Mouse (Mus musculus): ENCODE results near the gene Cwc27. TPM values are rescaled to one million over a fixed set of nuclear protein-coding genes. Genes with fewer than 3 reads are reported as not detected.

Cwc27 gene
- polyA plus RNA-seq, 1 experiment from 2014 or later: 33.3 TPM

DNA sequence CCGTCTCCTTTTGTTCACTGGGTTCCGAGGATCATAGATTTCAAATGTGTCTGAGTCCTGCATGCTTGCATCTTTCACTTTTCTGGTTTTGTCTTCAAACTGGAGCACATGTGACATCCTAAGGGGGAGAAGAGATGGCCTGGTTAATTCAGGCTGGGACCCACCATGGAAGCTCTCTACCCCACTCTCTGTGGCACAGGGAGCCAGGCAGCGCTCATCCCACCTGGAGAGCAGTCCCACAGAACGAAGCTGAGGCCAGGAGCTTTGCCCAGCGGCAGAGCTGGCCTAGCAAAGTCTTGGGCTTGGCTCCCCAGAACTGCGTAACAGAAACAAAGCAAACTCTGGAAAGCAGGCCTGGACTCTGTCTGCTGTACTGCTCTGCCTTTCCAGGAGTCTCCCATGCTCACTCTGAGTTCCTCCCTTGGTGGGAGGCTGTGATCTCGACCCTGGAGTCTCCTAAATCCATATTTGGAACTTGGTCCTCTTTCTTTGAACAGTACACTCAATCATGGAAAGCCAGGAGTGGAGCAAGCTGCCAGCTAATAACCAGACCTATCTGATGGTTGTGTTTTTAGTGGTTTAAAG is 185.2 kb downstream of the Cwc27 start:
- H3K9me3 ChIP-seq (replicated peaks): no peaks in the 10 kb centered on the region
- DNase-seq (ENCODE audit: low spot score): no peak
- peaks cover 8% of the 10 kb centered on the region; the same call in 1 of the 2 replicates for H3K36me3 ChIP-seq
- peak overlapping the region; percentile 81 for H3K27ac ChIP-seq
- H3K27me3 ChIP-seq (ENCODE audit: low read depth, poor library complexity, severe bottlenecking): no peaks in the 10 kb centered on the region
- peaks cover 64% of the 10 kb centered on the region for H3K4me1 ChIP-seq
- H3K4me3 ChIP-seq: no peak overlapping the region
- WGBS: 86% methylated on average over 7 of the region's 7 CpGs

DNA sequence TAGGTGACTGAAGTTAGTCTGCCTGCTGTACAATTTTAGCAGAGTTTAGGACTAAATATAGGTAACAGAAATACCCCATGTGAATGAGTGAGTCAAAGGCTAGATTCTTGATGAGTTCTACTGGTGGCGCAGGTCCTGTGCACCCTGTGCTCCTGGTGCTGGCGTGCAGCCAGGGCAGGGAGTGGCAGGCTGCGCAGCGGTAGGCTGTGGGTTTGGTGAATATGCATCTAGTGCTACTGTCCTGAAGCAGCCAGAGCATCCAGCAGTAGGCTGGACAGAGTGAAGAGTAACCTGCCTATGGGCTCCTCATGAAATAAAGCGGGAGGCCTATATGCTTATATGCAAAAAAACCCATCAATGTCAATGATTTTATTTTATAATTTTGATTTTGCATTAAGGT is 186.1 kb downstream of the Cwc27 start:
- no peak for DNase-seq (ENCODE audit: low spot score)
- Histone ChIP-seq H3K4me3 (no peak overlapping the region), H3K9me3 (replicated peaks) (no peaks in the 10 kb centered on the region), H3K36me3 (peaks cover 8% of the 10 kb centered on the region; the same call in 1 of the 2 replicates), H3K27ac (0 out of 2 replicates have a peak overlapping the region, but pooled peaks have one; percentile 27), H3K4me1 (peaks cover 56% of the 10 kb centered on the region), H3K27me3 (ENCODE audit: low read depth, poor library complexity, severe bottlenecking) (no peaks in the 10 kb centered on the region)
- 93% methylated on average over 5 of the region's 5 CpGs for WGBS

DNA sequence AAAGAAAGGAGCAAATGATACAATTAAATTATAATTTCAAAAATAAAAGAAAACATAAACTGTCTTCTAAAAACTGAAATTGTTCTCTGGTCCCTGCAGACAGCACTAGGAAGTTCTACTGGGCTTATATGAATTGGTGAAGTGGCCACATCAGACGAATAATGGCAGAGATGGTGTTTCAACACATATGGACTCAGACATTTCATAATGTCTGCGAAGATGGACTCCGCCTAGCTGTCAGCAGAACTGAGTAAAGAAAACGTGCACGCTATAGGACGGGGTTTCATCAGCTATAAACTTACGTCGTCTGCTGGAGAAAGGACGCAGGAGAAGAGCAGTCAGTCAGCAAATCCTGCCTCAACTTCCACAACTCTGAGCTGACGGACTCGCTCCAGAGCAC is 187.3 kb downstream of the Cwc27 start:
- 93% methylated on average over 11 of the region's 11 CpGs for WGBS
- no peak for DNase-seq (ENCODE audit: low spot score)
- H3K9me3 ChIP-seq (replicated peaks): no peaks in the 10 kb centered on the region
- H3K4me1 ChIP-seq: peaks cover 45% of the 10 kb centered on the region
- H3K36me3 ChIP-seq: peaks cover 8% of the 10 kb centered on the region; the same call in 1 of the 2 replicates
- no peak overlapping the region for H3K4me3 ChIP-seq
- H3K27ac ChIP-seq: no peak overlapping the region
- no peaks in the 10 kb centered on the region for H3K27me3 ChIP-seq (ENCODE audit: low read depth, poor library complexity, severe bottlenecking)

DNA sequence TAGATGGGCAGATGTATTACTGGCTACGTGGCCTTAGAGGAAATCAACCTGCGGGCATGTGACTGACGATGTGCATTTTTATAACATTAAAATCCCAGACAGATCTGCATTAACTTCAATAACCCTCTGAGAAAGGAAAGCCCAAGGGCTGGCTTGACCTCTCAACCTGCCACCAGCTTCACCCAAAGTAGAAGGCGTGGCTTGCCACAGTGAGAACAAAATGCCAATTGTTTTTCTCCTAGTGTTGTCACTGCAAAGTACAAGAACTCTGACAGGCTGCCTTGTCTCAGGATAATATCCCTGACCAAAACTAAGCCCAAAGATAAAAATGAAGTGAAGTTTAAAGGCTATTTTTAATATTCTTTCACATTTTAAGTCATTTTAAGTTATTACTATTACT is 188.9 kb downstream of the Cwc27 start:
- Histone ChIP-seq H3K4me3 (no peak overlapping the region), H3K27me3 (ENCODE audit: low read depth, poor library complexity, severe bottlenecking) (no peaks in the 10 kb centered on the region), H3K36me3 (peaks cover 8% of the 10 kb centered on the region; the same call in 1 of the 2 replicates), H3K9me3 (replicated peaks) (no peaks in the 10 kb centered on the region), H3K27ac (no peak overlapping the region), H3K4me1 (peaks cover 34% of the 10 kb centered on the region)
- WGBS: 73% methylated on average over 4 of the region's 4 CpGs
- DNase-seq (ENCODE audit: low spot score): no peak

DNA sequence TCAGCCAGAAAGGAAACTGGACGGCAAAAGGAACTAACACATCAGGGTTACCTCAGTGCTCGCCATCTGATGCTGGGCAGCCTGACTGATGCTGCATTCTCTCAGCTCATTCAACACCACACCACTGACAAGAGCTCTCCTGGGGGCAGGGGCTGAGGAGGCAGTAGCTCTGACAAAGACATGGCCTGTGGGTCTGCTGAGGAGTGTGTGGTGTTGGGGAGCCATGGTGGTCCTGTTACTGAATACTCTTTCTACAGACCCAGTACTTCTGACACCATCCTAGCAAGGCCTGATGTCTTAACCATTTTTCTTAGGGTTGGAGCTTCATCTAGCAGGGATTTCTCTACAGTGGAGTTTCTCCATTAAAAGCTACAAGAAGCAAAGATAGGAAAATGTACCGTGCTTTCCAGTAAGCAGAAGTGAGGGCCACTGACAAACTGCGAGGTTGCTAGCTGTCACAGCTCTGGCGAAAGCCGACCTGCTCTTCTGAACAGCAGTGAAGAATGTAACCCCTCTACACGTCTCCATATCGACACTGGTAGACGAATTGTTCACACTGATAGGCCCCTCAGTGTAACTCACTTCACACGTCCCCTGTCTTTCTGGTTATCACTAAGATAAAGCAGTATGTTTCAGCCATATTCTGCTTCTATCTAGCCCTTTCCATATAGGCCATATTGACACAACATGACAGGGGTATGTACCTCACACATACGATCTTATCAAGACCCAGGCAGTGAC is 189.6 kb downstream of the Cwc27 start:
- Histone ChIP-seq H3K4me3 (no peak overlapping the region), H3K27me3 (ENCODE audit: low read depth, poor library complexity, severe bottlenecking) (no peaks in the 10 kb centered on the region), H3K4me1 (peaks cover 28% of the 10 kb centered on the region), H3K36me3 (peaks cover 8% of the 10 kb centered on the region; the same call in 1 of the 2 replicates), H3K9me3 (replicated peaks) (no peaks in the 10 kb centered on the region), H3K27ac (peak overlapping the region; percentile 19; the same call in 1 of the 2 replicates)
- no peak for DNase-seq (ENCODE audit: low spot score)
- 74% methylated on average over 11 of the region's 11 CpGs for WGBS

DNA sequence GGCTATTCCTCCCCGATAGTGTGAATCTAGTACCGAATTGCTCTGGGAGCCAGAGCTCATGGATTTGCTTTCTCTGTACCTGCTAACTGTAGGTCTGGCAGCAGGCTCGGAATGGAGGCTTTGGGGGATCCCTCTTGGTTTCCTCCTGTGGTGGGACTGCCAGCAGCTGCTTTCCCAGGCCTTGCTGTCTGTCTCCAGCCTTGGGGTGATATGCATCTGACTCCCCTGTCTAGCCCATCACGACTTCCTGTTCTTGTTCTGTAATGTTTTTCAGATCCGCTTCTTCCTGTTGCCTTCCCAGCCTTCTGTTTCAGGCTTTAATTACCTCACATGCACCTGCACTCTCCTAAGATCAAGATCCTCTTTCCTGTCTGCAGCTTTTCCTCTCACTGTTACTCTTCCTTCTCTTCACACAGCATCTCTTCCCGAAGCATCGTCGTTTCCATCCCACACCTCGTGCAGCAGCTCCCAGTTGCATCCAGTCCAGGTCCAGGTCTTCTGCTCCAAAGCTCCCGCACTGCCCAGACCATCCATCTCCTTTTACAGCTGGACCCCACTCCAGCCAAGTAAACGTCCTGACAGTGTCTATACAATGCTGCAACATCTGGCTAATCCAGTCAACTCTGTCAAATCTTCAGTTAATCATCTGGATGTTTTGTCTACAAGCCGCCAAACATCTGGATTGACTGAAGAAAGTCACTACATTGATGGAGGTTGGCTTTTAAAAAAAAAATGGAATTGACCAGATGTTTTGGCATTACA is 193.6 kb downstream of the Cwc27 start:
- 77% methylated on average over 12 of the region's 12 CpGs for WGBS
- Histone ChIP-seq H3K4me1 (peaks cover 17% of the 10 kb centered on the region), H3K27me3 (ENCODE audit: low read depth, poor library complexity, severe bottlenecking) (no peaks in the 10 kb centered on the region), H3K9me3 (replicated peaks) (no peaks in the 10 kb centered on the region), H3K36me3 (no peaks in the 10 kb centered on the region), H3K4me3 (no peak overlapping the region), H3K27ac (0 out of 2 replicates have a peak overlapping the region, but pooled peaks have one; percentile 36)
- DNase-seq (ENCODE audit: low spot score): no peak

DNA sequence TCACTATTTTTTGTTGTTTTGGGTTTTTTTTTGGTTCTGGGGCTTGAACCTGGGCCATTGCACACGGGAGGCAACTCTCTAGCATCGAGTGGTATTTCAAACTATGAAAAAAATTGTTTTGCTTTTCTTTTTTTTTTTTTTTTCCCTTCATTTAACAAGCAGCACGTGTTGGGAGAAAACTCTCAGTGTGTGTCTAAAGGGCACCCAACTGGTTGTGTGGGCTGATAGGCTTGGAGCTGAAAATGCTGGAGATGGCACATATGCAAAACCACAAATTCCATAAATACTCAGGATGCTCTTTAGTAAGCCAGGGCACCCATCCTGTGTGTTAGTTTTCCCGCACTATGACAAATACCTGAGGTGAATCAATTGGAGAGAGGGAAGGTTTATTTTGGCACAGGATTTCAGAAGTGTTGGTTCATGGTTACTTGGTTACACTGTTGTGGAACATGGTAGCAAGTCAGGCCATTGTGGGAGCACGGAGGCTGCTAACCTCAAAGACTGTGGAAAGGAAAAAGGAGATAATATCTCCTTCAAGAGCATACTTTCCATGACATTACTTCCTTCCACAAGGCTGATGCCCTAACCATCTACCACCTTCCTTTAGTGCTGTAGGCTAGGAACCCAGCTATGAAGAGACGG is 194.7 kb downstream of the Cwc27 start:
- 97% methylated on average over 6 of the region's 6 CpGs for WGBS
- no peak overlapping the region for H3K27ac ChIP-seq
- H3K36me3 ChIP-seq: no peaks in the 10 kb centered on the region
- H3K9me3 ChIP-seq (replicated peaks): no peaks in the 10 kb centered on the region
- H3K4me1 ChIP-seq: peaks cover 8% of the 10 kb centered on the region; the same call in 1 of the 2 replicates
- no peak overlapping the region for H3K4me3 ChIP-seq
- no peak for DNase-seq (ENCODE audit: low spot score)
- H3K27me3 ChIP-seq (ENCODE audit: low read depth, poor library complexity, severe bottlenecking): no peaks in the 10 kb centered on the region

DNA sequence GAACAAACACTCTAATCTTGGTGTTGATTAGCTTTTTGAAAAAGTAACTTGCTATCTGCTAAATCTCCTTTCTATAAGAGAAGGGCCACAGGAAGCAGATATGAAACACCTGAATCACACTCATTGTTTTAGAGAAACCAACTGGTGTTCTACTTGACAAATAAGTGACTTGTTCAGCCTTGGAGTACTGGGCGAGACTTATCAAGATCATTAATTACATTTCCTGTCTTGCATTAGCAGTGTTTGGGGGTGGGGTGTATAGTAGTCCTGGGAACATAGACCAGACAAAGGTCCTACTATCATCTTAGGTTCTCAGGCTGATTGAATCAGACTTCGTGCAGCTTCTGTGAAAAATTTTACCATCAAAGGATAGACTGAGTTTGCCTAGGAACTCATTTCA is 196.5 kb downstream of the Cwc27 start:
- H3K9me3 ChIP-seq (replicated peaks): no peaks in the 10 kb centered on the region
- H3K36me3 ChIP-seq: no peaks in the 10 kb centered on the region
- H3K4me3 ChIP-seq: no peak overlapping the region
- H3K4me1 ChIP-seq: peaks cover 5% of the 10 kb centered on the region; the same call in 1 of the 2 replicates
- H3K27me3 ChIP-seq (ENCODE audit: low read depth, poor library complexity, severe bottlenecking): no peaks in the 10 kb centered on the region
- H3K27ac ChIP-seq: no peak overlapping the region
- WGBS: 73% methylated on average over 2 of the region's 2 CpGs
- no peak for DNase-seq (ENCODE audit: low spot score)

DNA sequence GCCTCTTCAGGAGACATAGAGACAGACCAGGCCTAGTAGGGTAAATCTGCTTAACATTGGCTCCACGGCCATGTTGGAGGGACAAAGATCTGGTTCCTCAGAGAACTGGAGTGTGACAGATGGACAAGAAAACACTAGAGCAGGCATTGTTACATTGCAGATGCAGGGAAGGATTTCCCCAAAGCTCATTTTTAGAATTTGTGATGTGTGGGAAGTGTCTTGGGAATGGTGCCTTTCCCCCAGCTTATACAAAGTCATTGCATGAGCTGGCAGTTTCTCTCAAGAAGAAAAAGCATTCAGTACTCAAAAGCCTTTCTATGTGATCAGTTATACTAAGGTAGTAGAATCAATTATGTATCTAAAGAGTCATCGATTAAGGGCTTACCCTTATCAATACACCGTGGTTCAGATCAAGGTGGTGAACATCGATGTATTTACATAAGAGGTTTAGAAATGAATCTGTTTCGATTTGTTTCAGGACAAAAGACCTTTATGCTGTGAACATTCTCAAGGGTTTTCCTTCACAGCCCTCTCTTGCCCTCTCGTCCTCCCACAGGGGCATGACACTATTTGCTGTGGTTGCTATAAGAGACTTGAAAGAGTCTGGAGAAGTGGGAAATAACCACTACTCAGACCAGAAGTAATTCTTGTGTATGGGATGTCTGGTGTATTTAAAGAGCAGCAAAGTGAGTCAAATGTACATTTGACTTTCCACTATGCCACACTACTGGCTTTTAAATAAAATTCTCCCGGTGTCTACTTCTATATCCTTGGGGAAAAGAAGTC is 197.2 kb downstream of the Cwc27 start:
- no peaks in the 10 kb centered on the region for H3K36me3 ChIP-seq
- peaks cover 5% of the 10 kb centered on the region; the same call in 1 of the 2 replicates for H3K4me1 ChIP-seq
- H3K4me3 ChIP-seq: no peak overlapping the region
- 93% methylated on average over 7 of the region's 7 CpGs for WGBS
- no peak overlapping the region for H3K27ac ChIP-seq
- H3K27me3 ChIP-seq (ENCODE audit: low read depth, poor library complexity, severe bottlenecking): no peaks in the 10 kb centered on the region
- H3K9me3 ChIP-seq (replicated peaks): no peaks in the 10 kb centered on the region
- no peak for DNase-seq (ENCODE audit: low spot score)

DNA sequence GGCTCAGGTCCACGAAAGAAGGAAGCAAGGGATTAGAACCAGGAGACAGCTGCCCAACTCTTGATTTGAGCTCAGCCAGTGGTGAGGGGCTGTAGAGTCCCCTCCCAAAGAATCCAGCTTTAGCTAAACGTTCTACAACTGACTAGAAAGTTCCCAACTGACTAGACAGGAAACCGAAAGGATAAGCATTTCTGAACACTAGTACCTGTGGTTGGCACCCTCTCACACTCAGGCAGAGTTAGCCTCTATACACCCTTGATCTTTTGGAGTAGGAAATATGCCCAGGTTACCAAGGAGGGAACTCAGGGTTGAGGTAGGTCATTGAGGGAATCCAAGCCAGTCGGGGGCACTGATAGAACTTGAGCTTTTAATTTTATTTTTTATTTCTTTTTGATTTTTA is 199.7 kb downstream of the Cwc27 start:
- 90% methylated on average over 4 of the region's 4 CpGs for WGBS

DNA sequence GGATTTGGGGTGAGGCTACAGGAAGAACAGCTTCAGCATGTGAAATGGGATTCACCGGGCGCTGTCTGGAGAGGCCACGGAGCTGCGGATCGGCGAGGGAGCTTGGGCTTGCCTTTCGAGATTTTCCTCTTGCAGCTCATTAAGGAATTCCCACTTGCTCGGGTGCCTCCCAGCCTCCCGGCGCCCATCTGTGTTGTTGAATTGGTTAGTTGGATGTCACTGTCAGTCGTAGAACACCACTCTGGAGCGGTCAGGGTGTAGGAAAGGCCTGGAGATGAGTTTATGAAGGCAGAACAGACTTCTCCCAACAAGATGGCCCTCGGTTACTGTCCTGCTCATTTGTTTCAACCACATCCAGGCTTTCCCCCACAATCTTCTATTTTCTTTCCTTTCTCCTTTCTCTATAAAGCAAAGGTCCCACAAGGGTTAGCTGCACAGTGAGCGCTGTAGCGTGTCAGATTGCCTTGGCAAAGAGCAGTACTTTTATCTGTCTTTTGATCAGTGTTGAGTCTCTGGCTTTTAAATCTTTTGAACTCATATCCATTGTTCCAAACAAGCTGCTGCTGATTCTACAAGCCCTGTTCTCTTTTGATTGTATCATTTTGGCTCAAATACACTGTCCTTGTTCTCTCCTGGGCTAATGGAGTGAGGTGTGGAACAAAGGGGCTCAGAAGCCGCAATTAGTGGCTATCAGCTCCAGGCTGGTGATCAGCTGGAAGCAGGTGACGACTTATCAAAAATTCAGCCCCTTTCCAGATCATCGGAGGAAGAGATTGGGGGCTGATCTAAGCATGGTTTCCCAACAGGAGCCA is 200.7 kb downstream of the Cwc27 start:
- Histone ChIP-seq H3K4me1 (no peaks in the 10 kb centered on the region), H3K27ac (no peak overlapping the region), H3K9me3 (replicated peaks) (no peaks in the 10 kb centered on the region), H3K4me3 (no peak overlapping the region), H3K27me3 (ENCODE audit: low read depth, poor library complexity, severe bottlenecking) (no peaks in the 10 kb centered on the region), H3K36me3 (no peaks in the 10 kb centered on the region)
- no peak for DNase-seq (ENCODE audit: low spot score)
- 90% methylated on average over 18 of the region's 18 CpGs for WGBS

More for the DNA sequence above, 199.7 kb downstream of the Cwc27 start:
- H3K4me1 ChIP-seq: no peaks in the 10 kb centered on the region
- no peaks in the 10 kb centered on the region for H3K27me3 ChIP-seq (ENCODE audit: low read depth, poor library complexity, severe bottlenecking)
- DNase-seq (ENCODE audit: low spot score): no peak
- no peak overlapping the region for H3K4me3 ChIP-seq
- H3K36me3 ChIP-seq: no peaks in the 10 kb centered on the region
- H3K27ac ChIP-seq: no peak overlapping the region
- no peaks in the 10 kb centered on the region for H3K9me3 ChIP-seq (replicated peaks)

Measured in limb, embryonic 10.5 days (tissue).